Mouse (Mus musculus) brown adipose tissue, adult 24 weeks (tissue): ENCODE data around the gene Aven. TPM values are rescaled to one million over a fixed set of nuclear protein-coding genes. Genes with fewer than 3 reads are reported as not detected.
"Not testable (repeated sequence)": the region's sequence is repeated elsewhere in the genome, so short reads cannot be mapped to it uniquely, and the experiment has no call there.

Experiments used
- H3K27ac ChIP-seq: fragments of 200-500 bp; replicated peaks from 2 replicates; pipeline ENCODE4 v1.5.1; 2012; ENCODE audit warnings: low read depth, mild to moderate bottlenecking, low read length
- H3K4me1 ChIP-seq: fragments of 200-500 bp; 2 replicates; pipeline ENCODE4 v1.6.1; 2012; ENCODE audit warnings: low read length, mixed read lengths; ENCODE audit not compliant: control insufficient read depth, insufficient read depth, insufficient read length
- H3K4me3 ChIP-seq: fragments of 200-500 bp; 2 replicates; pipeline ENCODE4 v1.5.1; 2012; ENCODE audit warnings: low read depth, mild to moderate bottlenecking, low read length, moderate library complexity; ENCODE audit not compliant: insufficient read depth
- polyA plus RNA-seq: library from polyadenylated mRNA; stranded (reverse); fragments of >200 nt; gene quantifications from 2 replicates; pipeline ENCODE4 v1.2.4, GENCODE M21; 2012; ENCODE audit not compliant: missing spikeins, insufficient read depth, insufficient read length

Gene Aven
- 11.8 and 15.8 TPM in 2 replicates for polyA plus RNA-seq

DNA sequence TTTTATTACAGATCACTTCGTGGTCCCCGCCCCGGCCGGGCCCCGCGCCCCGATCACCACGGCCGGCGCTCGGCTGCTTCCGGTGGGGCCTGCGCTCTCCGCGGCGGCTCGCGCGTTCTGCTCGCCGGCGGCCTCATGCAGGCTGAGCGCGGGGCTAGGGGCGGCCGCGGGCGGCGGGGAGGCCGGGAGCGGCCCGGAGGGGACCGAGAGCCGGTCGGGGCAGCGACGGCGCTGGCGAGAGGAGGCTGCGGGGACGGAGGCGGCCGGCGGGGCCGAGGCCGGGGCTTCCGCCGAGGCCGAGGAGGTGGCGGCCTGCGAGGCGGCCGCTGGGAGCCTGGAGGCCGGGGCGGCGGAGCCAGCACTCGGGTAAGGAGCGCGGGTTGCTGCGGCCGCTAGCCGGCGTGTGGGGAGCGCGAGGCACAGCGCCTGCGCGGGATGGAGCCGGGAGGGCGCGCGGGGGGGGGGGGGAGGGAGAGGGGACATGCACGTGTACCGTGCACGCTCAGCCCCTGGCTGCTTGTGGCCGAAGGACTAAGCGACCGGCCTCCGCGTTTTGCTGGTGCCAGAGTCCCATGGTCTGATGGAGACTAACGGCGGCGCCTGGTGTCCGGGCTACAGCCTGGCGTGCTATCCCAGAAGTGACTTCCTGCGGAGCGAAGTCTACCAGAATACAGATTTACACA lies at the start of gene Aven:
Gene Aven (plus strand): TSS at position 109 of the 683 bp plus-strand sequence.
- H3K4me3 ChIP-seq = peak within 1 kb of the TSS; percentile 74
- H3K27ac ChIP-seq = peak within 1 kb of the TSS; percentile 91
- no peaks in the 10 kb centered on the region for H3K4me1 ChIP-seq

DNA sequence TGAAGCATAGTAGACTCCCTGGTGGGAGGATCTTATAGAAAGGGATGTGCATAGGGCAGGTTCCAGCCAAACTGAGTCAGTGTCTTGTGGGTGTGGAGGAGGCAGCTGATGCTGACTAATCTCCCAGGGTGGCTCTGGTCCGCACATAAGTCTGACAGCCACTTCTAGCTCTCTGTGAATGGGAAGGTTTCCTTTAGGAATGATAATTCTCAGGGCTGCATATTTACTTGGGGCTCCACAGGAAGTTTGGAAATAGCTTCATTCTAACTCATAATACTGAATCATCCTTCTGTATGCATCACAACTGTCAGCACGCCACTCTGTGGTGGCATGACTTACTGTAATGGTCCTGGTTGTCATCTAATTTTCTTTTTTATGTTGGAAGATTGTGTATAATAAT lies 49.3 kb upstream of the Aven start:
- Histone ChIP-seq H3K4me1 (no peaks in the 10 kb centered on the region), H3K27ac (no peak overlapping the region), H3K4me3 (no peak overlapping the region)

DNA sequence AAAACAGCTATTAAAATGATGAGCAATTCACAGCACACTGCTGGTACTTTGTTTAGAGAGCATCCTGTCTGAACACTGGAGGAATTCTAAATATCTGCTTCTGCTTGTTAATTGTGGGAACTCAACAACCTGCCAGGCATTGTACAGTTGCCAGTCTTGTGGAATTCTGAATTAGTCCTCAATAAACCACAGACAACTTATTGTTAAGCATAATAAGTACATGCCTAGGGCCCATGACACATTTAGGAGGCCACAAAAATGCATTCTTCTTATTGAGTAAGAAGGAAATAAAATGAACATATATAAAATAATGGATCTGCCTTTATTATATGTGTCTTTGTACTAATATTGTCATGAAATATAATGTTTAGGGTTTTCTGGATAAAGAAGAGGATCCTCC lies 47.3 kb upstream of the Aven start:
- H3K4me3 ChIP-seq = no peak overlapping the region
- no peaks in the 10 kb centered on the region for H3K4me1 ChIP-seq
- H3K27ac ChIP-seq = no peak overlapping the region

DNA sequence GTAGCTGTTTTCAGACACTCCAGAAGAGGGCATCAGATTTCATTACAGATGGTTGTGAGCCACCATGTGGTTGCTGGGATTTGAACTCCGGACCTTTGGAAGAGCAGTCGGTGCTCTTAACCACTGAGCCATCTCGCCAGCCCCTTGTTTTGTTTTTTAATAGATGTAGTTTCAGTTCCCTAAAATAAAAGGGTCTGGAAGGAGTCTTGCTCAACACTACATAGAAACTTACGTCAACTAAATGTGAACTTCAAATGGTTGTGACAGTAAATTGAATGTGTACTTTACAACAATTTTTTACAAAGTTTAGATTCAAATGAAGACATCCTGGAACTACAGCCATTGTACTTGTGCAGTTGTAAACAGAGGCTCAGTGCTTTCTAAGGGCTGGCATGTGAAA lies 44.7 kb upstream of the Aven start:
- H3K4me1 ChIP-seq, H3K4me3 ChIP-seq: not testable (repeated sequence)
- H3K27ac ChIP-seq = peak overlapping the region; percentile 18; the same call in 1 of the 2 replicates

DNA sequence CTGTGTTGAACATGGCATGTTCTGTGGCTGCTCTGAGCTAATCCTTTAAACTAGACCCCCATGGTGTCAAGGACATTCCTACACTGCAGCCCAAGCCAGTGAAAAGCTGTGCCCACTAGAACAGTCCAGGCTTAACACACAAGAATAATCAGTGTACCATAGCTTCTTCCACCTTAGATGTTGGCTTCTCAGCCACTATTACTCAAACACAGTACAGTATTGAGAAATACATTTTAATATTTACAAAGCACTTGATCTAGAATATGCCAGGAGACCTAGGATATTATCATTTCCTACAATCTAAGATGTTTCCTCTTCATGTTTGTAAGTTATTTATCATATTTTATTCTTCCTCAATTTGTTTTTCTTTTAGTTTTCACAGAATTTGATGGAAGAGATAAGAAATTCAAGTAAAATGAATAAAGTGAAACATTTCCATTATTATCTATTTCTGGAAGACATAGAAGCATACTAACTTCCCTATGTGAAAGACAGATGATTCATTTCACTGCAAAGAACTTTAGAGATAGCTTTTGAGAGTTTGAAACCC lies 44.2 kb upstream of the Aven start:
- H3K27ac ChIP-seq = peak overlapping the region; percentile 18; the same call in 1 of the 2 replicates
- no peaks in the 10 kb centered on the region for H3K4me1 ChIP-seq
- no peak overlapping the region for H3K4me3 ChIP-seq

DNA sequence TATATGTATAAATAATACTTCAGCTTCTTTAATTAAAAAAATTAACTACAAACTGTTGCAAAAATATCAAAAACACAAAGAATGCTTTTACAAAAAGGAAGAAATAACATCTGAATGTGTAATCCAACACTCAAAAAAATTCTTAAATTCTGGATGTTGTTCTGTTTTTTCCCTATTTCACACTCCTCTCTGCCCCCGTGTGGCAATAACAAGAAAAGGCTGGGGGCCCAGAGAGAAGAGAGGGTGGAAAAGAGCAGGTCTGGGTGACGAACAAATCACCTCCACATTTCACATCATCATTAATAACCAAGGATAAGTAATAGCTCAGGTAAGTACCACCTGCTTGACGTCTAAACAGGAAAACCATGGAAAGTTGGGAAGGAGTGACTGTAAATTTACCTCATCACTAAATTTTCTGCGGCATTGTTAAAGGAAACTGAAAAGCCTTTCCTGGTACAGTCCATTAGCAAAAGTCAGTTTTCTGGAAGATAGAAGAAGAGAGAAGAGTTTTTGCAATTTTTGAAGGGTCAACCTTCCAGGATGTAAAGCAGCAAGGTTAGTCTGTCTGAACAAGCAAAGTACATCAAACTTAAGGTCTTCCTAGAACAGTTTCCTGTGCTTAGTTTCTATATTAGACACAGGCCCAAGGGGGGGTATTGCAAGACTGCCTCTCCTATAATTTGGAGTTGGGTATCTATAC lies 43.0 kb upstream of the Aven start:
- Histone ChIP-seq H3K27ac (no peak overlapping the region), H3K4me1 (peaks cover 2% of the 10 kb centered on the region; the same call in 1 of the 2 replicates), H3K4me3 (no peak overlapping the region)

DNA sequence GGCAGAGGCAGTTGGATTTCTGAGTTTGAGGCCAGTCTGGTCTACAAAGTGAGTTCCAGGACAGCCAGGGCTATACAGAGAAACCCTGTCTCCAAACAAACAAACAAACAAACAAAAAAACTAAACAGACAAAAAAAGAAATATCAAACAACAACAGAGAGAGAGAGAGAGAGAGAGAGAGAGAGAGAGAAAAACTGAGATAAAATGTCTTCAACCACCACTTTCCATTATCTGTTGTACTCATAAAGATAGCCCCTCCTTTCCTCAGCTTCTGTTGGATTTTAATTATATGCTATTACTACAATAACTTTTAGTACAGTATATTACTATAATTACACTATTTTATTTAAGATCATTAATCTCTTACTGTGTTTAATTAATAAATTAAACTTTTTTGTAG lies 40.3 kb upstream of the Aven start:
- H3K4me3 ChIP-seq = not testable (repeated sequence)

DNA sequence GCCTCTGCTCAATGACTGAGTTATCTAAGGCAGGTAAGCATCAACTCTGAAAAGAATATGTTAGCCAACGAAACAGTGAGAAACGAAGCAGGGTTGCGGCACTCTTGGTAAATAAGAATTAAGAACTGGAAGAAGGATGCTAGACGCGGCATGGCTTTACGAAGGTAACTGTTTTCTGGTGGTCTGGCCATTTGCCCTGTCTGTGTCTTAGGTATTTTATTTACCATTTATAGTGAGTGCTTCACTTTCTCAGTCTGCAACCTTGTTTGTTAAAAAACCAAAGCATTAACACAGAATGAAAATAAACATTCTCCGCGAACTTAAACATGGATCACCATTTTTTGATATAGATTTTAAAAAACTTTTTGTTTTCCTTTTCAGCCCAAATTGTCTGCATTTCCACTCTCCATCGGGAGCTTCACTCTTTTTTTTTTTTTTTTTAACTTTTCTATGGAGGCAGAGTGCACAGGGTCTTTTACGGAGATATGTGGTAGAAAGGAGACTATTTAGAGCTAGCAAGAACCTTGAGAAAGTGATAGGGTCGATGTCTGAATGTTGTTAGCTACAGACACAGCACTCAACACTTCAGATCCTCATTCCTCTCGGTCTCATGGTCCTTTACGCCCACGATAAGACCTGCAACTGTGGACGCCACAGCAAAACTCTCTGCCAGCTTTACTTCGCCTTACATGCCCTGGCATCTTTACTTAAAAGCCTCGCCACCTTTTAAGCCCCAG lies 38.5 kb upstream of the Aven start:
- H3K4me1 ChIP-seq = peaks cover 2% of the 10 kb centered on the region
- H3K4me3 ChIP-seq = peak overlapping the region; percentile 81
- H3K27ac ChIP-seq = peak overlapping the region; percentile 81

More for the DNA sequence above, 40.3 kb upstream of the Aven start:
- not testable (repeated sequence) for H3K27ac ChIP-seq, H3K4me1 ChIP-seq

DNA sequence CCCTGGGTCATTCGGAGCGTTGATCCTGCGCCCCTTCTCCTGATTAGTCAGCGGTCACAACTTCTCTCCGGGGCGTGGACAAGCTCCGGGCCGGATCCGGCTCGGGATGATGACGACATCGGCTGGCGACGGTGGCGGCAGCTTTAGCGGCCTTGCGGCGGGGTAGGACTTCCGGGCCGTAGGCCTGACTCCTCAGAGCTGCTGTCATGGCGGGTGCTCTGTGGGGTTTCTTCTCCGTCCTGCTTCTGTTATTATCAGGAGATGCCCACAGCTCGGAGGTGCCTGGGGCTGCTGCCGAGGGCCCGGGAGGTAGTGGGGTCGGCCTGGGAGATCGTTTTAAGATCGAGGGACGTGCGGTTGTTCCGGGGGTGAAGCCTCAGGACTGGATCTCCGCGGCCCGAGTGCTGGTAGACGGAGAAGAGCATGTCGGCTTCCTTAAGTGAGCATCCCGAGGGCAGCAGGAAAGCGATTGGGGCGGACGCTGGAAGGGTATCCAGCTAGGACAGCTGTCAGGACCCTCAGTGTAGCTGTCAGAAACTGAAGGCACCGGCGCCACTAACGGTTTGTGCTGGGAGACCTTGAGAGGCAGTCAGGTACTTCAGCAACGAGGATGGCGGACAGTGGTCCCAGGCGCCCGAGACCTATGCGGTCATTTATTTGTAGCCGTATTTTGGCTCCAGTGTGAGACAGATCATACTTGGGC lies 37.8 kb upstream of the Aven start, which contains the start of gene Emc7:
Gene Emc7 (plus strand): TSS at position 136 of the 703 bp plus-strand sequence.
- Histone ChIP-seq H3K27ac (peak within 1 kb of the TSS; percentile 84), H3K4me3 (peak within 1 kb of the TSS; percentile 81), H3K4me1 (peaks cover 2% of the 10 kb centered on the region)

DNA sequence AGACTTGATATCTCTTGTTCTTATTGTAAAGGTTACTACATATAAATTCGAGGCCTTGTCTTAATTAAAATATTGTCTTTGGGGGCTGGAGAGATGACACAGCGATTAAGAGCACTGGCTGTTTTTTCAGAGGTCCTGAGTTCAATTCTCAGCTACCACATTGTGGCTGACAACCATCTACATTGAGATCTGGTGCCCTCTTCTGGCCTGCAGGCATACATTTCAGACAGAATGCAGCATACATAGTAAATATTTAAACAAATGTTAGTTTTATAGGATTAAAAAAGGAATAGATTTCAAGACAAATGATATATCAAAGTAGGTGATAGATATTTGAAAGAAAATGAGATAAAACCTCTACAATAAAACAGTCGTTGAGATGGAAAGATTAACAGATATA lies 32.2 kb upstream of the Aven start:
- Histone ChIP-seq H3K27ac (no peak overlapping the region), H3K4me1 (no peaks in the 10 kb centered on the region; the same call in 1 of the 2 replicates), H3K4me3 (no peak overlapping the region)

DNA sequence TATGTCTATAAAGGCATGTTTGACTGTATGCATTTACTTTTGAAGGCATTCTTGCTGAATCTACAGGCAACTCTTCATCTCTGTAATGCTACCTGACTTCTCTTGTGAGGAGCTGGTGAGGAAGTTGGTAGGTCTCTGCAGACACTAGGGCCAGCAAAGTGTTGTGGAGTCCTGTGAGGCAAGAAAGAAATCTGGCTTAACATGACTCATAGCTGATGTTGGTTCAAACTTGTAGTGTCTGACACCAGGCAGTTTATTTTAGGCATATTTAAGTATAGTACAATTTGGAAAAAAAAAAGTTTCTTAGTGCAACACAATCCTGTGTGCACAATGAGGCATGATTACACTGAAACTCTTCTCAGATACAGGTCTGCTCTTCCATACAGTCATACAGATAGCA lies 23.2 kb upstream of the Aven start:
- H3K27ac ChIP-seq = no peak overlapping the region
- no peaks in the 10 kb centered on the region for H3K4me1 ChIP-seq

DNA sequence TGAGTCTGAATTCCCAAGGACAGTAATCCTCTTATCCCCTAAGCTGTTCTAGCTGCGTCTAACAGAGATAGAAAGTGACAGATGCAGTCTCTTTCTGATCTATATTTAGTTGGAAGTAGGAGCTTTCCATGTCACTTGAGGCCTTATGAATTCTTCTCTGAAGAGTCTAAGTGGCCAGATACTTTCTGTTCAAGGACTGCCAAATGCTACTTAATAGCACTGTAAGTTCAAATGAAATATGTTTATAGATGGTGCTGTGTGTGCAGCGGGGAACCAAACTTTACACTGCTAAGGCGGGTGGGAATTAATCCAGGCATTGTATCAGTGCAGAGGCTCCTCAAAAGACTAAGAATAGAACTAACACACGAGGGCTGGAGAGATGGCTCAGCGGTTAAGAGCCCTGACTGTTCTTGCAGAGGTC lies 21.8 kb upstream of the Aven start:
- Histone ChIP-seq H3K4me1 (no peaks in the 10 kb centered on the region), H3K4me3 (no peak overlapping the region), H3K27ac (no peak overlapping the region)

More for the DNA sequence above, 23.2 kb upstream of the Aven start:
- no peak overlapping the region for H3K4me3 ChIP-seq

DNA sequence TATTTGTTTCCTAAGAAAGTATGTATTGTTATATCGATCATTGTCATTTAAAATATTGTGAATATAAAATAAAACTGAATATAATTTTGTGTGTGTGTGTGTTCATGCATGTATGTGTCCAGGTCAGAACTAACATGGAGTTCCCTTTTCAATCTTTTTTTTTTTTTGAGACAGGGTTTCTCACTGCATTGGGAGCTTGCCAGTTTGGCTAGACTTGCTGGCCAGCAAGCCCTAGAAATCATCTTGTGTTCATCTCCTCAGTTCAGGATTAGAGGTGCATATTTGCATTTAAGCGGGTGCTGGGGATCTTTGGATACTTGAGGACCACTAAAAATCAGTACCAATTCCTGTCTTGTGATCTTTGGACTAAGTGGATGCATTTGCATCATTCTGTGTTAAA lies 20.7 kb upstream of the Aven start:
- H3K4me3 ChIP-seq = no peak overlapping the region
- no peak overlapping the region for H3K27ac ChIP-seq
- no peaks in the 10 kb centered on the region for H3K4me1 ChIP-seq

DNA sequence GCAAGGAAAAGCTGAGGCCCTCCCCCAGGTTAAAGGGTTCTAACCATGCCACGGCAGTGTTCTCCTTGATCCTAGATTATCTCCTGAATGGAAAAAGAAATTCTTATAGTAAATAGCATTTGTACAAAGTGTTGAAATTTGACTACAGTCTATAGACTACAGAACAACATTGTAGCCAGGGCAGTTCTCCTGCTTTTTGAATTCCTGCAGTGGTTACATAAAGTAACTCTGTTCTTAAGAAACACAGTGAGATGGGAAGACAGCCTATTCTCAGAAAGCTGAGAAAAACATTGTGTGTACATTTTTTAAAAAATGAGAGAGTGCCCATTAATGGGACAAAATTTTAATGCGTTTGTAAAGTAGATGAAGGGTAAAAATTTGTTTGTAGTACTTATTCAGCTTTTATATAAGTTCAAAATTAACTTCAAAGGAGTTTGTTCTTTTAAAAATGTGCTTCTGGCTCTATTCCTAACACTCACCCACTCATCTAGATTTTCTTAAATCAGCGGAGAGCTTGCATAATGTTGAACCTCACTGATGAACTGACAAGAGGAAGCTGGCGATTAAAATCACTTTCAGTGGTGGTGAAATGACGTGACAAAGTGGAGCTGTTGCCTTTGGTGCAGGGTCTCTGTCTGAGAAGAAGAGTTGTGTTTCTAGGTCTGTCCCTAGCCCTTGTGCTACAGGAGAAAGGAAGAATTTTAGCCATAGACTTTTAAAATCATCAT lies 17.6 kb upstream of the Aven start:
- no peaks in the 10 kb centered on the region for H3K4me1 ChIP-seq
- no peak overlapping the region for H3K27ac ChIP-seq
- no peak overlapping the region for H3K4me3 ChIP-seq
